ENCODE assay signal across 29 mouse cellular contexts in the genomic region with DNA sequence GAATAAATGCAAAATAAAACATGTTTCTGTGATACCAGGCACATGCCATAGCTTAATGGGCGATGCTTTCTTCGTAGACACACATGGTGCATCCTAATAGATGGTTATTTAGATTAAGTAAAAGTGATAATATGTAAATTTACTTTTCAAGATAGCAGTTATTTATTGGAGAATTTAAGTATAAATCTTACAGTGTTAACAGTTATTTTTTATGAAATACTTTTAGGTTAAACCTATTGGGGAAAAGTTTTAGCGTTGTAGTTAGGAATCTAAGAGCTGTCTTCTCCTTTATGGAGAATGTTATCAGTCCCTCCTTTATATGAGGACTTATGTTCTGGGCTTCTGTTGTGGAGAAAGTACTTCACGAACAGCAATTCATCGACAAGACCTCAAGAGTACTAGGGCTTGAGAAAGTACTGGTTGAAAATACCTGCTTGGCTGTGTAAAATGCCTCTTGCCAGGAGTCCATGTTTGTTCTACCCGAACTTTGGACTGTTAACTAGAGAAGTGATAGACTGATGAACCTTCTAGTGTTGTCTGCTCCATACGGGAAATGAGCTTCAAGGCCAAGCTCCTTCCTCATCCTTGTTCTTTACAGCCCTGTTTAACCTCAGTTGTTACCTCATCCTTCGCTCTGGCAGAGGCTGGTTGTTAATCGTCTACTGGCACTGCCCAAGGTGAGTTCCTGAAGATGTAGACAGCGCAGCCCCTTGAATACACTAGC. TPM values are rescaled to one million over a fixed set of nuclear protein-coding genes. Genes with fewer than 3 reads are reported as not detected.
DNase-seq lines count a peak whose midpoint lies in the region; ATAC-seq and TF ChIP-seq lines count a peak whose summit lies in the region.
"Had no signal": no experiment of that assay in that cellular context is flagged by ENCODE, and none has a peak within 500 bp of the region (broad histone marks: within the 10 kb centered on the region; RNA-seq: fewer than 3 reads in every experiment).

A gene (minus strand): TSS at position 51 of the 724 bp plus-strand sequence.

- H3K36me3 ChIP-seq in intestine, postnatal 0 days (ENCODE audit: control insufficient read depth, insufficient read depth) = no peaks in the 10 kb centered on the region
- peaks cover 7% of the 10 kb centered on the region; the same call in 1 of the 2 replicates for H3K36me3 ChIP-seq in hindbrain, postnatal 0 days (ENCODE audit: insufficient read depth, low read length)
- 0 out of 2 replicates have a peak, but pooled peaks cover 4% of the 10 kb centered on the region for H3K36me3 ChIP-seq in midbrain, embryonic 10.5 days
- H3K36me3 ChIP-seq: embryonic facial prominence, embryonic 15.5 days had no signal

- no peaks in the 10 kb centered on the region for H3K9me3 ChIP-seq in intestine, postnatal 0 days (ENCODE audit: control insufficient read depth)
- H3K9me3 ChIP-seq in hindbrain, postnatal 0 days (ENCODE audit: low read length) = no peaks in the 10 kb centered on the region; the same call in 1 of the 2 replicates
- H3K9me3 ChIP-seq in midbrain, embryonic 10.5 days (replicated peaks) = peaks cover 6% of the 10 kb centered on the region; the same call in 1 of the 2 replicates
- H3K9me3 ChIP-seq: embryonic facial prominence, embryonic 13.5 days; embryonic facial prominence, embryonic 15.5 days; forebrain, embryonic 12.5 days; forebrain, embryonic 15.5 days had no signal

- H3K4me3 ChIP-seq in layer of hippocampus, adult 2 months = no peak within 1 kb of the TSS
- no peak within 1 kb of the TSS for H3K4me3 ChIP-seq in intestine, postnatal 0 days (ENCODE audit: low read depth, low read length)
- H3K4me3 ChIP-seq in hindbrain, postnatal 0 days (ENCODE audit: low read length) = no peak within 1 kb of the TSS
- H3K4me3 ChIP-seq in midbrain, embryonic 10.5 days = no peak within 1 kb of the TSS
- H3K4me3 ChIP-seq: embryonic facial prominence, embryonic 13.5 days; embryonic facial prominence, embryonic 15.5 days; erythroblast, embryonic 14.5 days; forebrain, embryonic 10.5 days; forebrain, embryonic 12.5 days; forebrain, embryonic 15.5 days had no signal

- WGBS in intestine, postnatal 0 days = 74% methylated on average over 10 of the region's 10 CpGs
- WGBS in large intestine, adult 2 months = 56% methylated on average over 10 of the region's 10 CpGs
- 96% methylated on average over 10 of the region's 10 CpGs for WGBS in hindbrain, postnatal 0 days
- 94% methylated on average over 10 of the region's 10 CpGs for WGBS in midbrain, embryonic 10.5 days

- no peaks in the 10 kb centered on the region for H3K4me1 ChIP-seq in intestine, postnatal 0 days (replicated peaks; ENCODE audit: control insufficient read depth, insufficient read depth, low read length)
- no peaks in the 10 kb centered on the region for H3K4me1 ChIP-seq in hindbrain, postnatal 0 days (ENCODE audit: insufficient read depth, low read length)
- no peaks in the 10 kb centered on the region for H3K4me1 ChIP-seq in midbrain, embryonic 10.5 days
- H3K4me1 ChIP-seq: embryonic facial prominence, embryonic 13.5 days; embryonic facial prominence, embryonic 15.5 days; forebrain, embryonic 10.5 days; forebrain, embryonic 12.5 days; forebrain, embryonic 15.5 days had no signal

- H3K9ac ChIP-seq in intestine, postnatal 0 days (ENCODE audit: low read depth, low read length) = no peak within 1 kb of the TSS
- H3K9ac ChIP-seq in hindbrain, postnatal 0 days (replicated peaks; ENCODE audit: low read length) = no peak within 1 kb of the TSS
- H3K9ac ChIP-seq: embryonic facial prominence, embryonic 13.5 days; embryonic facial prominence, embryonic 15.5 days; forebrain, embryonic 12.5 days; forebrain, embryonic 15.5 days had no signal

- peak within 1 kb of the TSS; percentile 6 for H3K27ac ChIP-seq in layer of hippocampus, adult 2 months
- H3K27ac ChIP-seq in intestine, postnatal 0 days (ENCODE audit: low read depth, low read length) = no peak within 1 kb of the TSS
- H3K27ac ChIP-seq in hindbrain, postnatal 0 days = no peak within 1 kb of the TSS
- H3K27ac ChIP-seq in midbrain, embryonic 10.5 days (replicated peaks) = no peak within 1 kb of the TSS
- H3K27ac ChIP-seq: embryonic facial prominence, embryonic 13.5 days; embryonic facial prominence, embryonic 15.5 days; forebrain, embryonic 10.5 days; forebrain, embryonic 12.5 days; forebrain, embryonic 15.5 days had no signal

- ATAC-seq in intestine, postnatal 0 days = peak; percentile 77
- no peak for ATAC-seq in hindbrain, postnatal 0 days
- ATAC-seq: forebrain, embryonic 15.5 days had no signal

- no peak within 1 kb of the TSS for H3K4me2 ChIP-seq in intestine, postnatal 0 days (replicated peaks; ENCODE audit: low read depth)
- no peak within 1 kb of the TSS for H3K4me2 ChIP-seq in hindbrain, postnatal 0 days (ENCODE audit: low read depth, low read length)
- H3K4me2 ChIP-seq: embryonic facial prominence, embryonic 13.5 days; embryonic facial prominence, embryonic 15.5 days; forebrain, embryonic 12.5 days; forebrain, embryonic 15.5 days had no signal

- no peak for TF ChIP-seq CTCF in layer of hippocampus, adult 2 months (conservative IDR thresholded peaks at IDR 0.05)
- TF ChIP-seq CTCF in intestine, postnatal 0 days (IDR thresholded peaks at IDR 0.05; ENCODE audit: low read depth) = no peak
- no peak for TF ChIP-seq CTCF in hindbrain, postnatal 0 days (IDR thresholded peaks at IDR 0.05; ENCODE audit: low read depth)

- no peak for DNase-seq in layer of hippocampus, adult 2 months (ENCODE audit: low spot score in 2 of 2)
- DNase-seq in layer of hippocampus, adult 18-20 months (ENCODE audit: low spot score in 2 of 2) = no peak
- DNase-seq in large intestine, adult 2 months (ENCODE audit: low read depth, low spot score) = peak; percentile 57
- DNase-seq in hindbrain, postnatal 0 days (ENCODE audit: low spot score) = no peak
- DNase-seq in midbrain, embryonic 10.5 days (ENCODE audit: low spot score) = no peak
- DNase-seq: adrenal gland, adult 2 months; adrenal gland, postnatal 10 days; adrenal gland, postnatal 25 days; cerebellum, adult 11 months; cerebellum, adult 18-20 months; cerebellum, adult 8-10 months; cerebellum, adult 9-11 months; cerebellum, postnatal 14 days; cerebellum, postnatal 36 days; embryo, embryonic 11 days had no signal

- H3K27me3 ChIP-seq in intestine, postnatal 0 days (replicated peaks; ENCODE audit: control insufficient read depth, insufficient read depth, low read length) = no peaks in the 10 kb centered on the region
- H3K27me3 ChIP-seq in hindbrain, postnatal 0 days (ENCODE audit: insufficient read depth, low read length) = no peaks in the 10 kb centered on the region
- H3K27me3 ChIP-seq in midbrain, embryonic 10.5 days (ENCODE audit: low read depth, poor library complexity, severe bottlenecking) = no peaks in the 10 kb centered on the region
- H3K27me3 ChIP-seq: embryonic facial prominence, embryonic 13.5 days; embryonic facial prominence, embryonic 15.5 days; forebrain, embryonic 12.5 days; forebrain, embryonic 15.5 days had no signal

RNA-seq across cellular contexts. Expression of the gene that starts here (rescaled TPM):
- not detected for total RNA-seq in layer of hippocampus, adult 2 months (2021)
- total RNA-seq in layer of hippocampus, adult 18-20 months (2021) = not detected
- polyA plus RNA-seq in intestine, postnatal 0 days (2015; fragmentation: Nextera tagmentation; extraction: Ambion mirVana) = not detected in 2 replicates
- polyA plus RNA-seq in large intestine, adult 2 months (2012; rRNA removed) = not detected in 2 replicates
- not detected in 2 replicates for total RNA-seq in hindbrain, postnatal 0 days (2014; rRNA removed)
- polyA plus RNA-seq in hindbrain, postnatal 0 days (2015; fragmentation: Nextera tagmentation; extraction: Ambion mirVana) = not detected in 2 replicates
- polyA plus RNA-seq in midbrain, embryonic 10.5 days (2016; fragmentation: Nextera tagmentation; extraction: Ambion mirVana) = not detected in 2 replicates
- total RNA-seq: adrenal gland, adult 2 months; adrenal gland, postnatal 10 days; adrenal gland, postnatal 25 days; adrenal gland, postnatal 4 days; common myeloid progenitor, adult 5-6 weeks; ES-E14; MEL had no signal
- polyA plus RNA-seq: adrenal gland, adult 2 months; brain, embryonic 14.5 days; C2C12; embryonic facial prominence, embryonic 11.5 days; embryonic facial prominence, embryonic 13.5 days; embryonic facial prominence, embryonic 15.5 days; erythroblast, embryonic 14.5 days; forebrain, embryonic 10.5 days; forebrain, embryonic 12.5 days; forebrain, embryonic 15.5 days had no signal

Comparison
In these comparisons a context has a peak if more than half of its experiments do, and no peak if none do; other contexts are left out.
1. Peak in ATAC-seq in intestine, postnatal 0 days; RNA of the gene not detected or under 1 TPM.
2. Peak in DNase-seq in large intestine, adult 2 months; RNA of the gene not detected or under 1 TPM.